Mouse (Mus musculus) liver, embryonic 14.5 days (tissue): ENCODE data around the gene Fbxw5. TPM values are rescaled to one million over a fixed set of nuclear protein-coding genes. Genes with fewer than 3 reads are reported as not detected.
A peak's percentile ranks its signal among the peaks of the same experiment; 100 is the strongest.

Experiments used
- ATAC-seq: fragments of 200-750 bp; cut with Nextera tagmentation; 2 replicates; pipeline ENCODE4 v1.8.0; 2017; ENCODE audit warnings: moderate number of reproducible peaks, mild to moderate bottlenecking, moderate library complexity; ENCODE audit not compliant: insufficient read depth
- DNase-seq, 3 experiments: peaks; one replicate each; pipeline ENCODE4 v3.0.0-alpha.2; 2012 to 2013; ENCODE audit warnings: low read depth in 3 of 3, low spot score in 3 of 3
- H3K27ac ChIP-seq: fragments of 300-500 bp; sonication (generic); 2 replicates; pipeline ENCODE4 v1.5.1; 2014; ENCODE audit warnings: moderate library complexity, mild to moderate bottlenecking, control low read depth, inconsistent platforms
- H3K27me3 ChIP-seq: fragments of 300-500 bp; sonication (generic); 2 replicates; pipeline ENCODE4 v1.6.1; 2014; ENCODE audit warnings: mild to moderate bottlenecking, low read length, moderate library complexity; ENCODE audit not compliant: control insufficient read depth, insufficient read depth
- H3K36me3 ChIP-seq: fragments of 300-500 bp; sonication (generic); replicated peaks from 2 replicates; pipeline ENCODE4 v1.6.1; 2014; ENCODE audit warnings: low read depth; ENCODE audit not compliant: control insufficient read depth, insufficient read depth
- H3K4me1 ChIP-seq, 2 experiments: fragments of 200-500 bp in 1 of 2; fragments of 300-500 bp in 1 of 2; sonication (generic) in 1 of 2; replicated peaks; 2 replicates each; pipeline ENCODE4 v1.6.1; 2012 to 2014; ENCODE audit warnings: antibody characterized with exemption in 1 of 2, inconsistent platforms in 1 of 2, low read length in 1 of 2; ENCODE audit not compliant: control insufficient read depth in 2 of 2, insufficient read depth in 2 of 2
- H3K4me2 ChIP-seq: fragments of 300-500 bp; sonication (generic); 2 replicates; pipeline ENCODE4 v1.6.1; 2014; ENCODE audit warnings: low read depth, mild to moderate bottlenecking, control low read depth, moderate library complexity
- H3K4me3 ChIP-seq, 2 experiments: fragments of 200-500 bp in 1 of 2; fragments of 300-500 bp in 1 of 2; sonication (generic) in 1 of 2; 2 replicates each; pipeline ENCODE4 v1.5.1; 2012 to 2014; ENCODE audit warnings: low read depth in 2 of 2, low read length in 2 of 2, mild to moderate bottlenecking in 2 of 2, control low read depth in 1 of 2, inconsistent platforms in 1 of 2, moderate library complexity in 1 of 2; ENCODE audit not compliant: insufficient read depth in 1 of 2
- H3K9ac ChIP-seq: fragments of 300-500 bp; sonication (generic); replicated peaks from 2 replicates; pipeline ENCODE4 v1.6.1; 2014; ENCODE audit warnings: mild to moderate bottlenecking, control low read depth, moderate library complexity
- H3K9me3 ChIP-seq: fragments of 300-500 bp; sonication (generic); 2 replicates; pipeline ENCODE4 v1.6.1; 2016; ENCODE audit warnings: low read length, mixed read lengths; ENCODE audit not compliant: control insufficient read depth
- CTCF ChIP-seq: IDR thresholded peaks from 2 replicates; pipeline ENCODE4 v1.5.1; 2016; ENCODE audit warnings: antibody characterized with exemption, low read depth, control low read depth
- EP300 ChIP-seq: IDR thresholded peaks from 2 replicates; pipeline ENCODE4 v1.6.1; 2016; ENCODE audit warnings: antibody characterized with exemption, low read depth
- WGBS: fragments of 180-500 bp; shearing (Covaris S2); extraction: QIAGEN DNeasy Blood & Tissue Kit; methylation state at CpG from one replicate; pipeline ENCODE4 v1.1.7; 2014; ENCODE audit not compliant: insufficient replicate concordance; 5-methylcytosine and 5-hydroxymethylcytosine counted together
- polyA plus RNA-seq, 2 experiments: library from polyadenylated mRNA; depleted of rRNA in 1 of 2; stranded (reverse) in 1 of 2; unstranded in 1 of 2; fragments of >200 nt; fragmentation: Nextera tagmentation in 1 of 2; extraction: Ambion mirVana in 1 of 2; gene quantifications; 2 replicates each; pipeline versions ENCODE4 v1.2.1 to v1.2.3; 2012 to 2014

The Fbxw5 gene
- 6.2 and 8.1 TPM in 2 replicates for polyA plus RNA-seq (2012; rRNA removed)
- 18.3 and 20.4 TPM in 2 replicates for polyA plus RNA-seq (2014; fragmentation: Nextera tagmentation; extraction: Ambion mirVana)

DNA sequence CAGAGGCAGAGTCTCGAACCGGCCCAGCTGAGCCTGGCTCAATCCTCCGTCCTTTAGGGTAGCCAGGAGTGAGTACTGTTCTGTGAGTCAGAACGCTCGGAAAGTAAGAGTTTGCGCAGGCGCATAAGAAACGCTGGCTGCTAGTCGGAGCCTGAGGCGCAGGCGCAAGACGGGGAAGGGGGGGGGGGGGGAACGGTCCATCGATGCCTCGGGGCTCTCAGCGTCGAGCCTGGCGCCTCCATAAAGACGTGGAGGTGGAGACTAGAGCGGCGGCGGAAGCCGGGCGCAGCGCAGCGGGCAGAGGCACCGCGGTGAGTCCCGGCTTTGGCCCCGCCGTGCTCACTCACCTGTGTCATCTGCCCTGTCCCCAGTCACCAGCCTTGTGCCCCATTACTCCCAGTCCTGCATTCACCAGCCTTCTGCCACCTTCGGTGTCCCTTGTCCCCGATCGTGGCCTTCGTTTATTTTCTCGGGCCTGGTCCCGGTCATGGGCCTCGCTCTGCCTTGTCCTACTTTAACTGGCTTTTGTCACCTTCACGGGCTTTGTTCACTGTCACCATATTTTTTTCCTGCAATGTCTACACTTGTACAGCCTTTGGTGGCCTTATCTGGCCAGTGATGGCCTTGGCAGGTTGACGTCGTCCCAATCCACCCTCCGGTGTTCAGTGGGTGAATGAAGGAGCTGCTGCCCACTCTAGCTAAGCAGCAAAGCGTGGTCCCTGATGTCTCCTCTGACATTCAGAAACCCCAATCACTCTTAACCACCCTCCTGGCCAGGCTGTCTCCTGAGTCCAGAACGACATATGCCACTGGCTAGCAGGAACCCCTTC lies at the start of gene Fbxw5:
Gene Fbxw5, plus strand, starts transcription at position 175 of the 830 bp plus-strand sequence.
- Histone ChIP-seq H3K9me3 (no peaks in the 10 kb centered on the region), H3K27me3 (no peaks in the 10 kb centered on the region), H3K4me1 (peaks cover 25 to 37% of the 10 kb centered on the region in 2 experiments), H3K27ac (peak within 1 kb of the TSS; percentile 80), H3K4me2 (peak within 1 kb of the TSS; percentile 97), H3K9ac (peak within 1 kb of the TSS; percentile 95), H3K4me3 (peak within 1 kb of the TSS; percentile 90 to 94), H3K36me3 (peaks cover 3% of the 10 kb centered on the region; the same call in 1 of the 2 replicates)
- peak; percentile 85 to 87 (median 87) for DNase-seq
- TF ChIP-seq CTCF (no peak), EP300 (no peak)
- ATAC-seq = peak; percentile 80
- WGBS = under 1% methylated on average over 42 of the region's 44 CpGs

DNA sequence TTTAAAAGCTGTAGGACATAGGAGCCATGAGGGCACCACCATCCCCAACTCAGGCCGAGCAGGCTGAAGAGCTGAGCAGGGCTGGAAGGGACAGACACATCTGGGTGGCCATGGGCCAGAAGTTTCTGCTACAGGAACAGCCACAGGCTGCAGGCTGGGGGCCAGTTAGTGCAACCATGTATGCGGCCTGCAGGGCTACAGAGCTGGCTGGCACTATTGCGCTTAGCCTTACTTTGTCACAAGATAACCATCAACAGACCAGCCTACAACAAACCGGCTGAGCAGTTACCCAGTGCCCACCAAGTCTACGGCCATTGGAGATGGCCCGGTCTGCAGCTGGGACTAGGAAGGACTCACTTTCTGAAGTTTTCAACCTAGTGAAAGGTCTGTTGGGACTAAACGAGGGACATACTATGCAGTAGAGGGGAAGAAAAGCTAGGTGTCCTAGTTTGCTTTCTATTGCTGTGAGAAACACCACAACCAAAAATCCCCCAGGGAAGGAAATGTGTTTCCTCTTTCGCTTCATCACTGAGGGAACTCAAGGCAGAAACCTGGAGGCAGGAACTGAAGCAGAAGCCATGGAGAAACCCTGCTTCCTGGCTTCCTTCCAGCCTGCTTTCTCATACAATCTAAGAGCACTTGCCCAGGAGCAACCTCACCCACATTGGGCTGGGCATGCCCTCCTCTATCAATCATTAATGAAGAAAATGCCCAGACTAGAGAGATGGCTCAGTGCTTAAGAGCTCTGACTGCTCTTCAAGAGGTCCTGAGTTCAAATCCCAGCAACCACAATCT lies 49.5 kb upstream of the Fbxw5 start:
- no peaks in the 10 kb centered on the region for H3K36me3 ChIP-seq
- no peak overlapping the region for H3K4me3 ChIP-seq
- no peaks in the 10 kb centered on the region for H3K27me3 ChIP-seq
- no peak overlapping the region for H3K27ac ChIP-seq
- H3K9ac ChIP-seq = no peak overlapping the region
- DNase-seq (no peak), ATAC-seq (no peak)
- no peaks in the 10 kb centered on the region for H3K9me3 ChIP-seq
- H3K4me1 ChIP-seq = no peaks in the 10 kb centered on the region
- 52% methylated on average over 8 of the region's 8 CpGs for WGBS
- no peak for TF ChIP-seq CTCF
- TF ChIP-seq EP300 = no peak
- no peak overlapping the region for H3K4me2 ChIP-seq

DNA sequence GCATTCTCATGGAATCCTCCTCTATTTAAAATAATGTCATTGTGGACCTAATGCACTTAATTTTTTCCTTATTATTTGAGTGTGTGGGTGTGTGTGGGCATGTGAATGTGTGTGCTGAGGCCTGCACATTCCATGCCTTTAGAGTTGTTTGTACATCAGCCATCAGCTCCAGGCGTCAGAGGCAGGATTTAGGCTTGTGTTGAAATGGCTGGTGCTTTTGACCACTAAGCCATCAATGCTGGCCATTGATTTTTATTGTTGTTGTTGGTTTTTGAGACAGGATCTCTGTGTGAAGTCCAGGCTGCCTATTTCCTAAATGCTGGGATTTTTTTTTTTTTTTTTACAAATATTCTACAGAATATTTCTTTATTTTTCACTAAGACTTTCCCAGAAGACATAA lies 47.6 kb upstream of the Fbxw5 start:
- DNase-seq (no peak), ATAC-seq (no peak)
- H3K36me3 ChIP-seq = no peaks in the 10 kb centered on the region
- H3K9me3 ChIP-seq = no peaks in the 10 kb centered on the region
- TF ChIP-seq CTCF (no peak), EP300 (no peak)
- H3K4me3 ChIP-seq = no peak overlapping the region
- H3K4me2 ChIP-seq = no peak overlapping the region
- no peaks in the 10 kb centered on the region for H3K27me3 ChIP-seq
- 36% methylated on average over 1 of the region's 1 CpGs for WGBS
- H3K27ac ChIP-seq = no peak overlapping the region
- H3K9ac ChIP-seq = no peak overlapping the region
- no peaks in the 10 kb centered on the region for H3K4me1 ChIP-seq

DNA sequence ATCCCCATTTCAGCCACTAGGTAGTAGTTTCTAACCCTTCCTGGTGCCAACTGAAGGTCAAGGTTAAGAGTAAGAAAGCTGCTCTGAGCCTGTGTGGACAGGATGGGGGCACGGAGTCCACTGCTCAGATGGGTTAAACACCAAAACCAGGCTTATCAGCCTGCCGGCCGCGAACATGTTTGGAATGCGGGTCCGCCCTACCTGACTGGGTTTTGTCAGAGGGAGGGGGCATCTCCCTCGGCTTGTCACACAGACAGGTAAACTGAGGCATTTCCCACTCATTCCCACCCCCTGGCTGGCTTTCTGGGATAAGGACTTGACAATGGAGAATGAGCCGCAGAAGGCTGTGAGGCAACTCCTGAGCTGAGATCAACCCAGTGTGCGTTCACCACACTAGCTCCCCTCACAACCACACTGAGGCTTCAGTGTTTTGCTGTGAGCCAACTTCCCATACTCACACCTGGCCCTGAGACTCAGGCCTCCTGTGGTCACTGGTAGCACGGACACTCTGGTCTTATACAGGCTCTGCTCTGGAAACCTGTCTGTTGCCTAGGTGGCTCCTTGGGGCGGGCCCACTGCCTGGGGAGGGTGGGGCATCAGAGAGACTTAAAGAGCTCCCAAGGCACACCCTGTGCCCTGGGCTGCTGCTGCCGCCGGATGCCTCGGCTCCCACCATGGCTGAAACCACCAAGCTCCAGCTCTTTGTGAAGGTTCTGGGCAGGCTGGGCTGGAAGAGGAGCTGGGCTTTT lies 44.2 kb upstream of the Fbxw5 start, which contains the start of gene Clic3:
Gene Clic3, plus strand, starts transcription at position 634 of the 749 bp plus-strand sequence.
- no peak within 1 kb of the TSS for H3K4me2 ChIP-seq
- no peaks in the 10 kb centered on the region for H3K9me3 ChIP-seq
- ATAC-seq = no peak
- H3K27me3 ChIP-seq = no peaks in the 10 kb centered on the region
- 58% methylated on average over 14 of the region's 14 CpGs for WGBS
- TF ChIP-seq EP300 (no peak), CTCF (no peak)
- no peak within 1 kb of the TSS for H3K4me3 ChIP-seq
- H3K4me1 ChIP-seq = peaks cover 4 to 8% of the 10 kb centered on the region in 2 experiments
- H3K9ac ChIP-seq = no peak within 1 kb of the TSS
- no peak within 1 kb of the TSS for H3K27ac ChIP-seq
- H3K36me3 ChIP-seq = no peaks in the 10 kb centered on the region
- DNase-seq = no peak
